Mouse (Mus musculus): ENCODE data around the gene Lrrc55.

Lrrc55 gene

GRCm38 (mm10) chr2:85132204-85132603 lies 64.8 kb downstream of the Lrrc55 start:
- DNase-seq (ENCODE audit: low spot score): no peak

- no peak for DNase-seq (ENCODE audit: low spot score)
These were observed 65.3 kb downstream of the Lrrc55 start for GRCm38 (mm10) chr2:85131724-85132123.

GRCm38 (mm10) chr2:85131226-85131625 lies 65.8 kb downstream of the Lrrc55 start:
- DNase-seq (ENCODE audit: low spot score): no peak

- DNase-seq (ENCODE audit: low spot score): no peak
These were observed 67.5 kb downstream of the Lrrc55 start for GRCm38 (mm10) chr2:85129496-85129971.

- no peak for DNase-seq (ENCODE audit: low spot score)
These were observed 73.0 kb downstream of the Lrrc55 start for GRCm38 (mm10) chr2:85123869-85124535.

GRCm38 (mm10) chr2:85123187-85123868 lies 73.7 kb downstream of the Lrrc55 start:
- no peak for DNase-seq (ENCODE audit: low spot score)

Data from ovary, adult 18-20 months (tissue).